Mouse (Mus musculus): ENCODE results near the gene Blmh. TPM values are rescaled to one million over a fixed set of nuclear protein-coding genes. Genes with fewer than 3 reads are reported as not detected.

The Blmh gene
- polyA plus RNA-seq (2017; shearing (Covaris generic)), result 100 to 1,000 TPM in 1 of 2 experiments, 10 to 100 TPM in 1; 81.9 to 102 TPM

DNA sequence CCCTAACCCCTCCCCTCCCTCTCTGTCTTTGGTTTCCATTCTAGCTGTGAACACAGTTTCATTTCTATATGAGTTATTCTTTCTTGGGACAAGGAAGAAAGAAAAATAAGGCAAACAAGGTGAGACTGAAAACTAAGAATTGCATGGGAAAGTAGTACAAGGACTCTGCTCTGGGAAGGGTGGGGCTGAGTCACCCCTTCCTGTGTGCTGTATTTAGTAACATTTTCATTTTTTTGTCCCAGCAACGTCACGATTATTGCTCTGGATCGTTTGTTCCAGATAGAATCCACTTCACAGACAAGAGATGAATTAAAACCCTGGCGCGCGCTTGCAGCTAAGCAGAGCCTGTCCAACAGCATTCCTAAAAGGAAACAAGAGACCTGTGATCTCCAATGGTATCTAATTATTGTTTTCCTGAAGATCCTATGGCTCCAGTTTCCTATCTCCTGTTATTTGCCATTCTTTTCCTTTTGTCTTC is at the start of gene Blmh:
Gene Blmh, plus strand, starts transcription at position 51 of the 478 bp plus-strand sequence.
- ATAC-seq, result no peak

DNA sequence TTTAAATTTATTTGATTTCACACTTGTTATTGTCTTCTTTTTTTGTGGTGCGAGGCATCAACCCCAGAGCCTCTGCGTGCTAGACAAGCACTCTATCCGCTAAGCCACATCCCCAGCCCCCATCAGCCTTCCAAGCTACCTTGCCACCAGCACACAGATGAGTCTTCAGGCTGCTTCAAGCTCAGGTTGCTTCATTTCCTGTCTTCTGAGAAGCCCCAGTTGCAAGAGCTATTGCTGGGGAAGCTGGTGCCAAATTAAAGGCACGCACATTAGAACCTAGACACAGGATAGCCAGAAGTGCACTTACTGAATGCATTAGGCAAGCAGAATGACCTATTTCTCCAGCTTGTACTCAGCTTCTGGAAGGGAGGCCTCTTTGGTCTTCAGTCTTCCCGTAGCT is 44.8 kb upstream of the Blmh start:
- peak; percentile 84 for ATAC-seq

DNA sequence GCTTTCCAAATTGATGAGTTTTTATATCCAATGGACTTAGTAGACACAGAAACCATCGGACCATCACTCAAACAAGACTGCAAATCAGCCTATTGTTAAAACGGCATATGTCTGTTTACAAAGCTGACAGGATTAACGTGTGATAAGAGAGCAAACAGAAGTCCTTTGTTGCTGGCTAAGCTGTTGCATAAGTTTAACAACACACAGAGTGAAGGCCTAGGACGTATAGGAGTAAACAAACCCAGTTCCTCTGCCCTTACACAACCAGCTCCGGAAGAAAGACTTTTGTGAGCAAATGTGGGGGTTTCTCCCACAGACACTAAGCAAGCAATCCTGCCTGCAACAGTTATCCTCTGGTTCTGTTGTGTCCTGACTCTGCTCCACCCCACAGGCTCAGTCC is 40.2 kb upstream of the Blmh start:
- no peak for ATAC-seq

DNA sequence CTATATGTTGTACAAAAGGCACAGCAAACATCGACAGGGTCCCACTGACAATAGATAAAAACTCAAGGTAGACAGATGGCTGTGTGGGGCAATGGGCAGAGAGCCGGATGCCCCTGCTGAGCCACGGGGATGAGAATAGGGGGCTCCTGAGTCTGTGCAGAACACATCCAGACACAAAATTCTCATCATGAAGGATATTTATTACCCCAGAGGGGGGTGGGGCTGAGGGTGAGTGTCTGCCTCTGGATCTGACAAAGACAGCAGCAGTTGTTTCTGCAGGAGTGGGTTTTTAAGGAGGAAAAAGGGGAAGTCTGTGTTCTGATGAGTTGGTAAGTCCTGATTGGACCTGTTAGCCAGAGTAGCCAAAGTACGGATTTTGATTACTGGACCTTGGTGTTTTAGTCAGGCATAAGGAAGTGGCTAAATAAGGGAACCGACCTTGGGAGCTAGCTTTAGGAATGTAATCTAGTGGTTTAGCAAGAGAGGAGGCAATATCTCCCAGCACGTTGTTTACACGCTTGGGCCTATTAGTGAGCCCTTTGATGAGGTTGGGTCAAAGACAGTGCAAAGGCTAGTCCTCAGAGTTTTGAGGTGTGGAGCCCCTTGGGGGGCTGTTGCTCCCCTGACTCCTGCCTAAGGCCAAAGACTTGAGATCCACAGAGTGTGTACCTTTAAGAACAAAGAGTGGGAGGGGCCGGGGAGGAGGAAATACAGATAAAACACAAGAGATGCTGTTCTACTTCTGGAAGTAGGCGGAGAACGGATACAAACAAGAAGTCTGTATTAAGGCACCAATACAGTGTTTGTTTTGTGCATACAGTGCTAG is 35.1 kb upstream of the Blmh start:
- peak; percentile 66 for ATAC-seq

DNA sequence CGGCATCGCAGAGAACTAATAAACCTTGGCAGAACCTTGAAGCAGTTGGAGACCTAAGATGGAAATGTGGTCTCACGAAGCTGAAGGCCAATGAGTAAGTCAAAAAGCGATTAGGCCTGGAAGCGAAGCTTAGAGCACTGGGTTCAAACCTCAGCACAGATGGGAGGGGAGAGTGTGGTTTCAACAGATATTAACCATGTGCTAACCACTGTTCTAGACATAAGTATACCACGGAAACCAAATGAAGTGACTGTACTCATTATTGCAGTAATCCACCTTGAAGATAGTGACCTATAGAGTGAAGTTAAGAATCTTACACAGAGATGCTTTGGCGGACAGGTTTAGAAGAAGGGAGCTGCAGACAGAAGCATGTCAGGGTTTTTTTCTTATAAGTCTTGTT is 33.4 kb upstream of the Blmh start:
- ATAC-seq, result no peak

DNA sequence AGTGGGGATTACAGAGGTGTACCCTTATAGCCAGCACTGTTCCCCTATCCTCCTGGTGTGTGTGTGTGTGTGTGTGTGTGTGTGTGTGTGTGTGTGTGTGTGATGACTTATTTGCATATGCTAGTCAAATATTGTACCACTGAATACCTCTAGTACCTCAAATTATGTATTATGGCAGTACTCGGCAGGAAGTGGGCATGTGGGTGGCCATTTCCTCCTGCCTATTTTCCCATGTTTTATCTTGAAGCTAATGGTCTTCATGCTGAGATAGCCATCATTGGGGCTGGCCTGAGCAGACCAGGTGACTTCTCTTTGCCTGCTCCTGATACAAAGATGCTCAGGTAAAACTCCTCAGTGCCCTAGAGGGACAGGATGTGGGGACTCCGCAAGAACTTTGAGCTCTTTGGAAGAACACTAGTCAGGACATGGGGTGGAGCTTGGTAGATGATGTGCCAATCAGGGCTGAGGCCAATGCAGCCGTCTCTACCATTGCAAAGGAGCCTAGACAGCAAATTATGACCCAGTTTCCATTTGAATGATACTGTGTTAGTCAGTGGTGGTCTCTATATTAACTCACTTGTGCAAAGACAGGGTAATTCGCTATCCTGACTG is 32.8 kb upstream of the Blmh start:
- peak; percentile 77 for ATAC-seq

DNA sequence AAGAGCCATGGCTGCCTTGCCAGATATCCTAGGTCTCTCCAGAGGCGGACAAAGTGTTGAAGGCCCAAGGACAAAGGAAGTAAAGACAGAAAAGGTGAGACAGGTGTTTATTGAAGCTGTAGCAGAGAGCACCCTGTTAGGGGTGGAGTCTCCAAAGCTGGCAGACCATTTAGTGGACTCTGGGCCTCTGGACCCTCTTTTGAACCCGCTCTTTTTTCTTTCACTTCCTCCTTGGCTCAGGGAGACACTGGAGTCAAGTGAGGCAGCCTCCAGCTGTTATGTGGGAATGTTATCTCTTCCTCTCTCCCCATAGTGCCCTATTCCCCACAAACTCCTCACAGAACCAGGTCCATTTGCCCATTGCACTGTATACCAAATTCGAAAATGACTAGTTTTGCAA is 31.6 kb upstream of the Blmh start:
- ATAC-seq, result no peak

DNA sequence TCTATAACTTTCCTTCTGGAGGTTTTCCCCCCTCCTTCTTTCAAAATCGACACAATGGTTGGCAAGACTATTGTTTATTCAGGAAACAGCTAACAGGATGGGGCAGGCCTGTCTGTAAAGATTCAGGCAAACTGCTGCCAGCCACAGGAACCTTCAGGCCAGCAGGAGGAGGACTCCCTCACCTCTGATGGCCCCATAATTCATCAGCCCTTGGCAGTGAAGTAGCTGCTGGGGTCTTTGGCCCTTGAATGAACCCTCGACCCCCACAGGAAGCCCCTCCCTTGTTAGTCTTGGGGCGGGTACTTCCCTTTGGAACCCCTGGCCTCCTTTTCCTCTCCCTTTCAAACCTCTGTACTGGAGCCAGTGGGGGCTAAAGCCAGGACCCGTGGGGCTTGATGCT is 31.0 kb upstream of the Blmh start:
- ATAC-seq, result no peak

DNA sequence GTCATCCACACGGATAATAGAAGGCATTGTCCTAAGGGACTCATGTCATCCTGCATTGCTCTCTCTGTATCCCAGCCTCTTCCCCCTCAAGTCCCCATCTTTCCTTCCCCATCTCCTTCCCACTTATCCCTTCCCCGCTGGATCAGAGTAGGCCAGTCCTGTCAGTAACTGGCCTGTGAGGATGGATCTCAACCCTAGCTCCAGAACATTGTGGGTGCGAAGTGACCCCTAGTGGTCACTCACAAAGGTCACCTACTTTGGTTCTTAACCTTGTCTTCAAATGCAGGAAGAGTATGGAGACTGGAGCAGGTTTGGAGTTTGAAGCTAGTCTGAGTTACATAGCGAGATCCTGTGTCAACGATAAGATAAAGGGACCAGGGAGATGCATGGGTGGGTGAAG is 30.4 kb upstream of the Blmh start:
- ATAC-seq, result no peak

DNA sequence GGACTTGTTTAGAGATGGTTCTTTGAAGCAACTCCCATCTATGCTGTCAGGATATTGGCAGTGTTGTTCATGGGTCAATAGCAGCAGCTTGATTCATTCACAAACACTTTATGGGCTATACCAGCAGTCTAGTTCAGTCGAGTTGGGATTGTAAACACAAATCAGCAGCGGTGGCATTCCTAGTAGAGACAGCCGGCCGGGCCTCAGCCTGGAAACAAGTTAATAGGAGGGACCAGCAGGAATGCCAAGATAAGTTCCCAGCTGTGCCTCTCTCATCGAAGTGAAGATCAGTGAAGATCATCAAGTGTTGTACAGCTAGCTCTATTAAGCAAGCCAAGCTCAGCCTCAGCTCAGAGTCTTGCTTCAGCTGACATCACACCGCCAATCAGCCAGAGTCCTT is 28.2 kb upstream of the Blmh start:
- ATAC-seq, result no peak

DNA sequence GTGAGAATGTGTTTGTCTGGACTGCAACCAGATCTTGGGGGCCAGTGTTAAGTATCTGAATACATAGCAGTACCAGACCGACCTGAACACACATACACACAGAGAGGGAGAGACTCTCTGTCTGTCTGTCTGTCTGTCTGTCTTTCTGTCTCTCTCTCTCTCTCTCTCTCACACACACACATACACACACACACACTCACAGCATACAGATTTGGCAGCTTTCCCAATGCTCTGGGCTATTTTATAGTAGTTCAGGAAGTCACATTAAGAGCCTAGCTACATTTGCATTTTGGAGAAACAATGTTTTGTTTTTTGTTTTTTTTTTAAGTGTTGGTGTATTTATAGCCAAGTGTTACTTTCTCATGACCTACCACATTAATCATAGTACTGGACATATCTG is 27.5 kb upstream of the Blmh start:
- no peak for ATAC-seq

DNA sequence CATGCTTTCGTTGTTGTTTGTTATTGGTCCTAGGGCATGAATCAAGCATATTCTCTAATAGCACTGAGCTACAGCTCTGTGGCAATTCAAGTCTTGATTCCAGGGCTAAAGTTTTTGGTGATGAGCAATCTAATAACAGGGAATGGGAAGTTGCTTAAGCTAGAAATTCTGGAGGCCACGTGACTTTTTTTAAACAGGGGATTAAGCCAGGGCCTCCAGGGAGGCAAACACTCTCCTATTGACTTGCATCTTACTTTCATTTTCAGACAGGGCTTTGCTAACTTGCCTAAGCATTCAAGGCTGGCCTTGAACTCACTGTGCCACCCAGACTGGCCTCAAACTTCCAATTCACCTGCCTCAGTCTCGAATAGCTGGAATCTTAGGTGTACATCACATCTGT is 26.7 kb upstream of the Blmh start:
- no peak for ATAC-seq

DNA sequence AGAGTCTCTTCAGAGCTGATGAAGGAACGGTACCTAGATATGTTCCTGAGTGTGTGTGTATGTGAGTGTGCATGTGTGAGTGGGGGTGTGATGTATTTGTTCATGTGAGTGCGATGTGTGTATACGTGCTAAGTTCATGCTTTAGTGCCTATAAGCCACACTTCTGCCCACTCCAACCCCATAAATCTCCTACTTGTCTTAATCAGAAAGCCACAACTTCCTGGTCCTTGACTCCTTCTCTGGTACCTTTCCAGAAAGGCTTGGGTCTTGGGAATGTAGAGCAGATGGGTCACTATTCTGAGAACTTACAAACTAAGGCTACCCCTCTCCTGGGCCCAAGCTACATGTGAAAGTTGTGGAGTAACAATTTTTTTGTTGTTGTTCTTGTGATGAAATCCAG is 25.9 kb upstream of the Blmh start:
- ATAC-seq, result no peak

DNA sequence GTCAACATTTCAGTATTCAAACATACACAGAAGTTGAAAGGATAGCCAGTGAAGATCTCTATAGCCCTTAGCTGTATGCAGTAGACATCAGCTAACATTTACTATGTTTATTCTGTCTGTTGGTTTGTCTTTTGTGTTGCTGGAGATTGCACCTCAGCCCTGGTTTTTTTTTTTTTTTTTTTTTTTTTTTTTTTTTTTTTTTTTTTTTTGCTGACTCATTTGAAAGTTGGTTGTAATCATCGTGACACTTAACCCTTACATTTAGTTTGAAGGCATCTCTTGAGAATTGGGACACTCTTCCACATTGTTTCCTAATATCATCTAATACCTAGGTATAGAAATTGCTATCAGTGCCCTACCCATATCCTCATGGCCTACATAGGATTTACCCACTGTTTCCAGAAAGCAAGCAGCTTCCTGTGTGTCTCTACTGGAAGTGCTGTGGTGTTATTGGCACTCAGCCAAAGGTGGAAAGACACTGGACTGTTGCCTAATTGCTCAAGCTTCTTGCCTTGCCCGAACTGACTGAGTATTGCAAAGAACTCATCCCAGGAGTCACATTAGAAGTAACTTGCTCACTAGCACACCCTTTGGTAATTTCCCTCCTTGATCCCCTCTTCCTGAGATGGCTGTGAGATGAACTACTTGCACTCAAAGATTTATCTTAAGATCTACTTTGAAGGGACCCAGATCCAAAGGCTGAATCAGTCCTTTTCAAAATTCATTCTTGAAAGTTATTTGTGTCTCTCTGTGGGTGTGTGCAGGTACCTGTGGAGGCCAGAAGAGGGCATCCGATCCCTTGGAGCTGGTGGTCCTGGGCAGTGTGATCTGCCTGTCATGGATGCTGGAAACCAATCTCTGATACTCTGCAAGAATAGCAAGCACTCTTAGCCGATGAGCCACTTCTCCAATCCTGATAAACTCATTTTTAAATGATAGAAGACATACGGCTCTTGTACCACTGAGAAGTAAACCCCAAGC is 24.6 kb upstream of the Blmh start:
- no peak for ATAC-seq

DNA sequence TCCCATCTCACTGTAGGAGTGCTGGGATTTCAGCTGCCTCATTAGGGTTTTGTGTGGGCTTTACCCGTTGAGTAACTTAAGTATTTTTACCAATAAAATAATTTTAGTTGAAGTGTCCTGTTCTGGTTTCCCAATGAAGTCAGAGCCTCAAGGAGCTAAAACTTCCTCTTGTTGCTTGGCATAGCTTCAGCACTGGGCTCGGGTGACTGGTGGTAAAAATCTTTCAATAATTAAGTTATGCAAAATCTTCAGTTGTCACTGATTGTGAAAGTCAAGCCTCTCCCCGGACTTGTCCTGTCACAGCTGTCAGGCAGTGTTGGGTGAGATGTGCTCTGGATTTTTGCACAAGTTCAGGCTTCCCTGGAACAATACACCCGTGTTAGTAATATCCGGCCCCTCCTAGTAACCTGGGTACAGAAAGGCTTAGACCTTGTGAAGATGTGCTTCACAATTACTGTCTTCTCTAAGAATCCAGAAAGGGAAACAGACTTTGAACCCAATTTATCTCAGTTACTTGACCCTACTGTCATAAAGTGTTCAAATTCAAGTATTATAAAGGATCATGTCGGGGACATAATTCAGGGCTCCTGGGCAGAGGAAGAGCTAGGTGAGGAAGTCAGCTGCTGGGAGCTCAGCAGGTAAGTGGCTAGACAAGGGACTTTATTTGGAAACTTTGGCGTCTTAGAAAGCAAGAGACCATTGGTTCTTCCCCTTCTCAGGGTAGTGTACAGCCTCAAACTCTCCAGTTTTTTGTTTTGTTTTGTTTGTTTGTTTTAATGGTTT is 22.8 kb upstream of the Blmh start, which contains the start of gene Tmigd1:
Gene Tmigd1, plus strand, starts transcription at position 581 of the 783 bp plus-strand sequence.
- ATAC-seq, result no peak

DNA sequence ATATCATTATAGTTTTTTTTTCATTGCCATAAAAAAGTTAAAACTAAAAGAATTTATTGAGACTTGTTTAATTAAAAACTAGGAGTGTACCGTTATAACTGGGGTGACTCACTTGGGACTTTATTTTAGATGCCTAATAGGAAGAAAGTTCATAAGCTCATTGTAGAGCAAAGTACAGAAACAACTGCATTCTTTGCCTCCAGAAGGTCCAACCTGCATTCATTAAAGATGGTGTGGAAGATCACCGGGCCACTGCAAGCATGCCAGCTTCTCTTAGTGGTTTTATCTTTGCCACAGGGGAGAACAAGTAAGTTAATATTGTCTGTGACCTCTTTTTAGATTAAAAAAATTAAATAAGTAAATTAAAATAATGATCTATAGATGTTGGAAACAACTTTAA is 20.3 kb upstream of the Blmh start:
- ATAC-seq, result no peak

DNA sequence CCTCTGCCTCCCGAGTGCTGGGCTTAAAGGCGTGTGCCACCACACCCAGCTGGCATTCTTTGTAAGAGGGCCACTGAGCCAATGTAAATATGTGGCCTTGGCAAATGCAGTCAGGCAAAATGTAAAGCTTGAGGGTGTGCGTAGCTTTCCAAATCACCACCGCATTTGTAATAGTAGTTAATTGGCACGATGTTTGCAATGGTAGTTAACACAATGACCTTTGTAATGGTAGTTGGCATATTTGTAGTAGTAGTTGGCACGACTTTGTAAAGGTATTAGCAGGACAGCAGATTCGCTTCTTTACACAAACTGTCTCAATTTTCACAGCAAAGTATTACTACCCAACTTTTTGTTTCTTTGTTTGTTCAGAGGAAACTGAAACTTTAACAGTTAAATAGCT is 16.0 kb upstream of the Blmh start:
- no peak for ATAC-seq

DNA sequence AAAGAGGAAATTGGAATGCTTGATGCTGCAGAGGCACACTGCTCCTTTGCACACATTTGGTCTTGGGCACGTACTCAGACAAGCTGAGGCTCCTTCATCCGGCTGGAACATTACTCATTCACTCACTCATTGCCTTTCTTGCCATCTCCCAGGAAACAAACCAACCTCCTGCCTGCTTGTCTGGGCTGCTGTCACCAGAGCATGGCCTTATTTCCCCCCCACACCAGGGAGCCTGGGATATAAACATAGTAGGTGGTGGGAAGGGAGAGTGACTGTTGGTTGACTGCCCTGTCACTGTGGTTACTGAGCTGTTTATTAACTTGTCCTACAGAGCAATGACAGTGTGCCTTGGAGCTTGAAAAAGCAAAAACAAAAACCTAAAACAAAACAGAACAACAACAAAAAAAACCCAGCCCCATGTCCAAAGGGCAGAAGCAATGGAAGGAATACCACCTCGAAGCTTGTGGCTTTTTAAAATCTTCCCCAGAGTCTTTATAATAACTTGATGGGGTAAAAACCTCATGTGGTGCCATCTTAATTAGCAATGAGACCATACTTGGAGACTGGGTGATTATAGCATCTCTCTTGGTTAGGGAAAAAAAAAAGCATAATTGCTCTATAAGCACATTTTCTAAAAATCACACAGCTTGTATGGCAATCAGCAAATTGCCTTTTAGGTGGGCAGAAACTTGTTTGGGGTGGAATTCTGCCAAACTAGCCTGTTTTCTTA is 13.1 kb upstream of the Blmh start:
- ATAC-seq, result no peak

DNA sequence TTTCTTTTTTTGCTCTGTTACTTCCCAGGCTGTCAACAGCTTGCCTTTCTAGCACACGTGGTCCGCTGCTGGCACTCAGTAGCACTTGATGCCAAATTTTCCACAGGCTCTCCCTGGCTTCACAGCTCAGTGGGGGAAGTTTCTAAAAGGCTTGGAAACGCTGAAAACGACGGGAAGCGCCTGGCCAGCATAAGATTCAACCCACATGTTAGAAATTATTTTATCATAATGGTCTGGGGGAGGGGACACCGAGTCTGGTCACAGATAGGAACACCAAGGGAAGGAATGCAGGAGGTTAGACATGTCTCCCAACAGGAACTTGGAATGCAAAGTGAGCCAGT is 12.6 kb upstream of the Blmh start:
- no peak for ATAC-seq

DNA sequence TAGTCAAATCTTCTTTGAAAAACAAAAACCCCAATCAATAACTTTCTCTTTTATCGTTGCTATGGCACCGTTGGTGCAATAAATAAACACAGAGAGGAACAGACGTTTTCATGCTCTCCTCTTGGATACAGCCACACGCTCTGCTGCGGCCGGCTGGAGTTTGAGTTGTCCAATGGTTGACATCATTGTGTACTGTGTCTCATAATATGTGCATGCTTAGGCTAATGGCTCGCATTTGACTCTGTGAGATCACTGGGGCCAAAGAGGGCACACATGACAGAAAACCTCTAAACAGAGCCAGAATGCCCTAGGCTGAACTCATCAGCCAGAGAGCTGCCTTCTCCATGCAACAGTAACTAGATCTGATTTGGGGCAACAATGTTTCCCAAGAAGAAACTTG is 10.2 kb upstream of the Blmh start:
- ATAC-seq, result no peak

DNA sequence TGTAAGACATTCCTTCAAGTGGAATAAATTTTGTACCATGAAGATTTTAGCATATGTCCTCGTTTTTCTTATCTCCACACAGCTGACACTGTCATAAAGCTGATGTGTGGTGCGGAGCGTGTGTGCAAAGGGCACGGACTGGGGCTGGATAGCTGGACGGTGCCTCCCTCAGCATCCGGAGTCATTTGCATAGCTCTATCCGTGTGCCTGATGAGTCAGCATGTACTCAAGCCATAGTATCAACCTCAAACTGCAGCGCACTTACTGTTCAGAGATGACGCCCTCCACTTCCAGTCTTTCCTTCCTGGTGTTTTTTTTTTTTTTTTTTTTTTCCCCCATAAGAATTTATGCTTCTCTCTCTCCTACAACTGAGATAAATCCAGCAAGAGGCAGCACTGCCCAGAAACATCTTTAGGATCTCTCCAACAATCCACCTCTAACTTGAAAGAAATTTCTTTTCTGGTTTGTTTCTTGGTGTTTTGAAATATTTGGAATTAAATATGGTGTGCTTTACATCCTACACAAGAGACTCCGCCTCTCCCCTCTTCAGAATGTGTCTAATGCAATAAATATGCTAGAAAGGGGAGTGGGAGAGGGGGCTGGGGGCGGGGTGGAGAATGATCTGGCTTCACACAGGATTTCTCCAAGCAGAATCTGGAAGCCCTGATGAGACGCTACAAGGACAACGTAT is 7.9 kb upstream of the Blmh start:
- ATAC-seq, result no peak

Data from CD4-positive, CD25-positive, alpha-beta regulatory T cell, adult 4 months (primary cell).